Mouse (Mus musculus) kidney, embryonic 15.5 days (tissue): ENCODE results near the gene Sqor. TPM values are rescaled to one million over a fixed set of nuclear protein-coding genes. Genes with fewer than 3 reads are reported as not detected.

Experiments
- polyA plus RNA-seq: library from polyadenylated mRNA; unstranded; fragments of >200 nt; fragmentation: Nextera tagmentation; extraction: Ambion mirVana; gene quantifications from 2 replicates; pipeline ENCODE4 v1.2.1, GENCODE M21; 2015

The Sqor gene
- polyA plus RNA-seq, 1 experiment from 2014 or later: 13.0 TPM

Other genes with a start within 250 kb of the Sqor start
- gene Gatm, start 153.9 kb upstream of the Sqor start, polyA plus RNA-seq: 44.2 and 49.6 TPM in 2 replicates
- 0.34 and 0.99 TPM in 2 replicates for gene AA467197, start 128.3 kb upstream of the Sqor start, polyA plus RNA-seq
- 6.9 TPM in 2 replicates for gene Slc30a4, start 62.6 kb upstream of the Sqor start, polyA plus RNA-seq
- 50.0 and 54.0 TPM in 2 replicates for gene Bloc1s6, start 26.7 kb upstream of the Sqor start, polyA plus RNA-seq